ENCODE assay signal across 16 mouse cellular contexts in the genomic region with DNA sequence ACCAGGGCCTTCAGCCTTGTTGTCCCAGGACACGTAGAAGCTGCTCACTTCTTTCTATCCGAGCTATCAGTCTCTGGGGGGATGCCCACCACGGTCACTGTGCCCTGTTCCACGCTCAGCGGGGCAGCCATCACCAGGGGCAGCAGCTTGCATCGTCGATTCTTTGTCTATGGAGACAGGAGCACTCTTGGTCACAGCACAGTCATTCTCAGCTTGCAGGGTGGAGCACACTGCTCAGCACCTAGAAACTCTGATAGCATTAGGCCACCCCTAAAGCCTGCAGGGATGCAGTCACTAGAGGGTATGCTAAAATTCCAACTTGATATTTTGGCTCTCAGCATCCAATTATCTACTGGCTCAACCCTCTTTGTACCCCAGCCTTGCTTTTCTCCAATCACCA. TPM values are rescaled to one million over a fixed set of nuclear protein-coding genes. Genes with fewer than 3 reads are reported as not detected.
"Had no signal": no experiment of that assay in that cellular context is flagged by ENCODE, and none has a peak within 500 bp of the region (broad histone marks: within the 10 kb centered on the region; RNA-seq: fewer than 3 reads in every experiment).

No protein-coding gene starts in this region.

- H3K27ac ChIP-seq: kidney, postnatal 0 days; limb, embryonic 13.5 days; midbrain, embryonic 15.5 days; neural tube, embryonic 13.5 days; stomach, embryonic 15.5 days had no signal

- H3K27me3 ChIP-seq: midbrain, embryonic 15.5 days; neural tube, embryonic 13.5 days; stomach, embryonic 15.5 days had no signal

- H3K4me2 ChIP-seq: limb, embryonic 13.5 days; midbrain, embryonic 11.5 days; midbrain, embryonic 15.5 days; neural tube, embryonic 13.5 days; stomach, embryonic 15.5 days had no signal

- H3K4me3 ChIP-seq: limb, embryonic 13.5 days; midbrain, embryonic 15.5 days; neural tube, embryonic 13.5 days; stomach, embryonic 15.5 days had no signal

- H3K4me1 ChIP-seq: limb, embryonic 13.5 days; midbrain, embryonic 15.5 days; neural tube, embryonic 13.5 days; stomach, embryonic 15.5 days had no signal

- H3K9me3 ChIP-seq: limb, embryonic 13.5 days; midbrain, embryonic 15.5 days; neural tube, embryonic 13.5 days; stomach, embryonic 15.5 days had no signal

- DNase-seq: kidney, adult 11 months; kidney, adult 9 months; left cerebral cortex, postnatal 4 days; lung, adult 18-20 months; retina, postnatal 1 day; right cerebral cortex, postnatal 4 days; thymus, adult 2 months; thymus, postnatal 25 days had no signal

- ATAC-seq: midbrain, embryonic 15.5 days had no signal

- H3K36me3 ChIP-seq: midbrain, embryonic 15.5 days had no signal

- H3K9ac ChIP-seq: limb, embryonic 13.5 days; midbrain, embryonic 15.5 days; neural tube, embryonic 13.5 days; stomach, embryonic 15.5 days had no signal

RNA-seq across cellular contexts. Expression of a gene that starts 51.4 kb away (rescaled TPM):
- polyA plus RNA-seq: kidney, postnatal 0 days; limb, embryonic 13.5 days; lung, embryonic 16.5 days; midbrain, embryonic 11.5 days; neural tube, embryonic 13.5 days; stomach, embryonic 15.5 days; testis, adult 2 months; thymus, adult 2 months had no signal
